Mouse (Mus musculus): ENCODE results near the gene Strap.

GRCm38 (mm10) chr6:137702186-137702585, 32.7 kb upstream of the Strap start:
- TF ChIP-seq CTCF (IDR thresholded peaks at IDR 0.05; ENCODE audit: low read depth), result no peak
- no peak for TF ChIP-seq EP300 (IDR thresholded peaks at IDR 0.05; ENCODE audit: low read depth)
